Mouse (Mus musculus) embryo, embryonic 10 days (tissue): ENCODE data around the gene Ranbp9.

Source experiments
- DNase-seq: peaks from one replicate; pipeline ENCODE4 v3.0.0-alpha.2; 2015; ENCODE audit warnings: low spot score

Ranbp9 gene

GRCm38 (mm10) chr13:43452177-43452576, 28.9 kb downstream of the Ranbp9 start:
- DNase-seq: no peak

- DNase-seq: no peak
Observed at GRCm38 (mm10) chr13:43450686-43451085, 30.4 kb downstream of the Ranbp9 start.

- no peak for DNase-seq
Observed at GRCm38 (mm10) chr13:43447721-43448120, 33.4 kb downstream of the Ranbp9 start.

GRCm38 (mm10) chr13:43445754-43446153, 35.3 kb downstream of the Ranbp9 start:
- DNase-seq: no peak

- no peak for DNase-seq
Observed at GRCm38 (mm10) chr13:43444717-43445116, 36.4 kb downstream of the Ranbp9 start.

- no peak for DNase-seq
Observed at GRCm38 (mm10) chr13:43443706-43444105, 37.4 kb downstream of the Ranbp9 start.

- no peak for DNase-seq
Observed at GRCm38 (mm10) chr13:43442551-43442950, 38.5 kb downstream of the Ranbp9 start.

GRCm38 (mm10) chr13:43440376-43440775, 40.7 kb downstream of the Ranbp9 start:
- DNase-seq: no peak

- no peak for DNase-seq
Observed at GRCm38 (mm10) chr13:43433395-43433794, 47.7 kb downstream of the Ranbp9 start.

GRCm38 (mm10) chr13:43428436-43428835, 52.6 kb downstream of the Ranbp9 start:
- DNase-seq: no peak

- no peak for DNase-seq
Observed at GRCm38 (mm10) chr13:43415249-43415648, 65.8 kb downstream of the Ranbp9 start.

GRCm38 (mm10) chr13:43413611-43414010, 67.5 kb downstream of the Ranbp9 start:
- no peak for DNase-seq

GRCm38 (mm10) chr13:43412311-43412710, 68.8 kb downstream of the Ranbp9 start:
- DNase-seq: no peak

GRCm38 (mm10) chr13:43399576-43399975, 81.5 kb downstream of the Ranbp9 start:
- DNase-seq: no peak

GRCm38 (mm10) chr13:43398297-43399080, 82.6 kb downstream of the Ranbp9 start, which contains the start of gene Nol7:
Gene Nol7, plus strand, starts transcription at chr13:43398390.
- DNase-seq: peak; percentile 95

- DNase-seq: no peak
Observed at GRCm38 (mm10) chr13:43397700-43398296, 83.3 kb downstream of the Ranbp9 start.

- DNase-seq: no peak
Observed at GRCm38 (mm10) chr13:43385321-43385720, 95.8 kb downstream of the Ranbp9 start.

GRCm38 (mm10) chr13:43379989-43380388, 101.1 kb downstream of the Ranbp9 start:
- no peak for DNase-seq

- no peak for DNase-seq
Observed at GRCm38 (mm10) chr13:43374918-43375432, 106.1 kb downstream of the Ranbp9 start.

GRCm38 (mm10) chr13:43374205-43374604, 106.9 kb downstream of the Ranbp9 start:
- no peak for DNase-seq

GRCm38 (mm10) chr13:43372892-43373291, 108.2 kb downstream of the Ranbp9 start:
- DNase-seq: no peak

- DNase-seq: no peak
Observed at GRCm38 (mm10) chr13:43370063-43370462, 111.0 kb downstream of the Ranbp9 start.

- no peak for DNase-seq
Observed at GRCm38 (mm10) chr13:43365825-43366184, 115.3 kb downstream of the Ranbp9 start.
